Mouse (Mus musculus) thymus, postnatal 25 days (tissue): Measurements from ENCODE around the gene Sult2a1.
"Not testable (repeated sequence)": the region's sequence is repeated elsewhere in the genome, so short reads cannot be mapped to it uniquely, and the experiment has no call there.

Experiments
- DNase-seq: peaks from one replicate; pipeline ENCODE4 v3.0.0; 2022

The Sult2a1 gene

DNA sequence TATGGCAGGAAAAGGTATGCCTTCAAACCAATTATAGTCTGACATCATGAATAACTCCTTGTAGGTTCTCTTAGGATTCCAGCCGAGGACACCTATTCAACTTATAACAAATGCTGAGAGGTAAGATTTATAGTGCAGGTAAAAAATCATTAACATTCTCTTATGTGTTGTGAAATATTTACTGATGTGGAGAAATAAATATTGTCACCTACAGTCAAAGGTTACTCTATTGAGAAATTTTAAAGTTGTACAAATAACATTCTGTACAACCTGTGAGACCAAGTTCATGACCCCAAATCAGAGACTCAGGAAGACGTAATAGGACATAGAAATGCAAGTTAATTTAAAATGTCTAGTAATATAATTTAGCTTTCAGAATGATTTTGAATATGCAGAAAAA, at the start of gene Sult2a1:
Gene Sult2a1 (minus strand): TSS at position 101 of the 400 bp plus-strand sequence.
- DNase-seq, result not testable (repeated sequence)

DNA sequence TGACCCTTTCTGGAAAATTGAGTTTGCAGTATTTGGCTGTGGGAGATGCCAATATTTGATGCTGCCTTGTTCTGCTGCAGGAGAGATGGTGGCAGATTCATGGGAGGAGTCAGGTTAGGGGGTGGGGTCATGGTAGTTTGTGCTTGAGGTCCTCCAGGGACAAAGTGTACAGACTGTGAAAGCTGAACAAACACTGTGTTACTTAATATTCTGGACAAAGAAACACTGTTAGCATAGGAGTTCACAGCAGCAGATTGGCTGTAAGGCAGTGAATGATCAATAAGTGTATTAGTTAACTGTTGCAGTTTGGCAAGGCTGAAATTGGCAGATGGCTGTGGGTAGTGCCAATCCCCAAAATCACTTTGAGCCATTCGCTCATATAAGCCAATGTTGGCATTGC, 23.3 kb downstream of the Sult2a1 start:
- DNase-seq, result no peak
